Mouse (Mus musculus) forebrain, postnatal 0 days (tissue): ENCODE results near the gene Rtp4. TPM values are rescaled to one million over a fixed set of nuclear protein-coding genes. Genes with fewer than 3 reads are reported as not detected.
A peak's percentile ranks its signal among the peaks of the same experiment; 100 is the strongest.

Experiments used
- ATAC-seq: fragments of 200-750 bp; cut with Nextera tagmentation; 2 replicates; pipeline ENCODE4 v1.8.0; 2017; ENCODE audit warnings: mild to moderate bottlenecking, moderate library complexity
- DNase-seq: peaks from one replicate; pipeline ENCODE4 v3.0.0-alpha.2; 2015
- H3K27ac ChIP-seq: fragments of 300-500 bp; sonication (generic); 2 replicates; pipeline ENCODE4 v1.5.1; 2014; ENCODE audit warnings: low read depth, mild to moderate bottlenecking, antibody characterized with exemption, low read length, moderate library complexity, mixed read lengths
- H3K27me3 ChIP-seq: fragments of 300-500 bp; sonication (generic); 2 replicates; pipeline ENCODE4 v1.6.1; 2014; ENCODE audit warnings: mild to moderate bottlenecking, low read length, mixed read lengths; ENCODE audit not compliant: insufficient read depth
- H3K36me3 ChIP-seq: fragments of 300-500 bp; sonication (generic); 2 replicates; pipeline ENCODE4 v1.6.1; 2014; ENCODE audit warnings: mild to moderate bottlenecking, moderate library complexity; ENCODE audit not compliant: insufficient read depth
- H3K4me1 ChIP-seq: fragments of 300-500 bp; sonication (generic); 2 replicates; pipeline ENCODE4 v1.6.1; 2014; ENCODE audit warnings: antibody characterized with exemption; ENCODE audit not compliant: insufficient read depth
- H3K4me2 ChIP-seq: fragments of 300-500 bp; sonication (generic); 2 replicates; pipeline ENCODE4 v1.6.1; 2014; ENCODE audit warnings: low read depth, mild to moderate bottlenecking, moderate library complexity
- H3K4me3 ChIP-seq: fragments of 300-500 bp; sonication (generic); 2 replicates; pipeline ENCODE4 v1.5.1; 2014; ENCODE audit warnings: low read depth, low read length, mixed read lengths
- H3K9ac ChIP-seq: fragments of 300-500 bp; sonication (generic); 2 replicates; pipeline ENCODE4 v1.6.1; 2014; ENCODE audit warnings: mild to moderate bottlenecking
- H3K9me3 ChIP-seq: fragments of 300-500 bp; sonication (generic); 2 replicates; pipeline ENCODE4 v1.6.1; 2016; ENCODE audit warnings: low read length
- CTCF ChIP-seq: sonication (generic); IDR thresholded peaks from 2 replicates; pipeline ENCODE4 v1.5.1; 2016; ENCODE audit warnings: antibody characterized with exemption, control low read depth, low read depth
- WGBS: fragments of 180-500 bp; shearing (Covaris S2); extraction: QIAGEN DNeasy Blood & Tissue Kit; methylation state at CpG from one replicate; pipeline ENCODE4 v1.1.7; 2014; 5-methylcytosine and 5-hydroxymethylcytosine counted together
- polyA plus RNA-seq: library from polyadenylated mRNA; unstranded; fragments of >200 nt; fragmentation: Nextera tagmentation; extraction: Ambion mirVana; gene quantifications from 2 replicates; pipeline ENCODE4 v1.2.1, GENCODE M21; 2015
- total RNA-seq: library from RNA; depleted of rRNA; stranded (reverse); fragments of >200 nt; gene quantifications from 2 replicates; pipeline ENCODE4 v1.2.3, GENCODE M21; 2014

The Rtp4 gene
- total and polyA plus RNA-seq, 2 experiments from 2014 or later: 7.4 to 7.7 TPM

GRCm38 (mm10) chr16:23606651-23607050 is 86.6 kb downstream of the Rtp4 start:
- H3K4me1 ChIP-seq: no peaks in the 10 kb centered on the region
- TF ChIP-seq CTCF: no peak
- no peaks in the 10 kb centered on the region for H3K27me3 ChIP-seq
- no peak overlapping the region for H3K27ac ChIP-seq
- H3K9me3 ChIP-seq: 0 out of 2 replicates have a peak, but pooled peaks cover 3% of the 10 kb centered on the region
- WGBS: 91% methylated on average over 7 of the region's 7 CpGs
- no peaks in the 10 kb centered on the region for H3K36me3 ChIP-seq
- no peak overlapping the region for H3K4me2 ChIP-seq
- DNase-seq (no peak), ATAC-seq (no peak)
- H3K4me3 ChIP-seq: no peak overlapping the region
- no peak overlapping the region for H3K9ac ChIP-seq

GRCm38 (mm10) chr16:23607911-23608410 is 87.9 kb downstream of the Rtp4 start:
- Histone ChIP-seq H3K4me3 (no peak overlapping the region), H3K27ac (no peak overlapping the region), H3K27me3 (no peaks in the 10 kb centered on the region), H3K9ac (no peak overlapping the region), H3K36me3 (no peaks in the 10 kb centered on the region), H3K4me2 (no peak overlapping the region), H3K9me3 (0 out of 2 replicates have a peak, but pooled peaks cover 3% of the 10 kb centered on the region), H3K4me1 (no peaks in the 10 kb centered on the region)
- DNase-seq (no peak), ATAC-seq (no peak)
- 54% methylated on average over 1 of the region's 1 CpGs for WGBS
- TF ChIP-seq CTCF: no peak

DNA sequence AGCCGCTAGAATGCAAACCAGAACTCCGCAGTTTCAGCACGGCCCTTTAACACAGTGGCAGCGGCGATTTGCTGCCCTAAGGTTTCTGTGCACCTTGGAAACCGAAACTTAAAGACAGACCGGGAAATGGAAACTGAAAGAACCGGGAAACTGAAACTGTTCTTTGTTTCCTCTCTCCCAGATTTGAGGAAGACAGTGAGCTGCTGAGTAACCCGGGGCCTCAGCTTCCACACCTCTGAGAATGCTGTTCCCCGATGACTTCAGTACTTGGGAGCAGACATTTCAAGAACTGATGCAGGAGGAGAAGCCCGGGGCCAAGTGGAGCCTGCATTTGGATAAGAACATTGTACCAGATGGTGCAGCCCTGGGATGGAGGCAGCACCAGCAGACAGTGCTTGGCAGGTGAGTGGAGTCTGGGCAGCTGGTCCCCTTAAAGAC is 89.7 kb downstream of the Rtp4 start:
- ATAC-seq: peak; percentile 66
- peak overlapping the region; percentile 19; the same call in 1 of the 2 replicates for H3K4me3 ChIP-seq
- H3K9me3 ChIP-seq: no peaks in the 10 kb centered on the region
- peak; percentile 54 for DNase-seq
- peak overlapping the region; percentile 36 for H3K4me2 ChIP-seq
- 27% methylated on average over 11 of the region's 11 CpGs for WGBS
- no peaks in the 10 kb centered on the region for H3K27me3 ChIP-seq
- peak overlapping the region; percentile 14; the same call in 1 of the 2 replicates for H3K9ac ChIP-seq
- no peaks in the 10 kb centered on the region for H3K36me3 ChIP-seq
- H3K27ac ChIP-seq: no peak overlapping the region
- TF ChIP-seq CTCF: no peak
- no peaks in the 10 kb centered on the region for H3K4me1 ChIP-seq

GRCm38 (mm10) chr16:23624205-23624604 is 104.1 kb downstream of the Rtp4 start:
- Histone ChIP-seq H3K4me2 (no peak overlapping the region), H3K9me3 (no peaks in the 10 kb centered on the region), H3K9ac (no peak overlapping the region), H3K27ac (no peak overlapping the region), H3K27me3 (no peaks in the 10 kb centered on the region), H3K4me3 (no peak overlapping the region), H3K4me1 (no peaks in the 10 kb centered on the region), H3K36me3 (no peaks in the 10 kb centered on the region)
- no peak for TF ChIP-seq CTCF
- ATAC-seq (peak; percentile 59), DNase-seq (peak; percentile 31)
- 24% methylated on average over 4 of the region's 4 CpGs for WGBS

DNA sequence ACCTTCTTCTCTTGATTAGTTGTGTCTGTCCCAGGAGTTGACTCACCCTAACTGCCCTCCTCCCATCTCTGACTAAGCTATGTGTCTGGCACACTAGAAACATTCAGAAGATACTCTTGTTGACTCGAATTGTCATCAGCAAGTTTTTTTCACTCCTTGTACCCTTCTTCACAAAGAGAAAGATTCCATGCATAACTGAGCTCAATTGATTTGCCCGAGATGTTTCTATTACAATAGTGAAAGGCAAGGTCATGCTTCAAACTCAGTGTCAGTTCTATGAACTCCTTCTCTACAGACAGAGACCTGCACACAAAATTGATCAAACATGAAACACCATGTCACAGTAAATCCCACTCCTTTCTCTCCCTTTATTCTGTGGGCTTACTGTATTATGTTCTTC is 111.4 kb downstream of the Rtp4 start:
- H3K36me3 ChIP-seq: no peaks in the 10 kb centered on the region
- ATAC-seq (no peak), DNase-seq (no peak)
- TF ChIP-seq CTCF: no peak
- WGBS: 73% methylated on average over 2 of the region's 2 CpGs
- H3K9ac ChIP-seq: no peak overlapping the region
- H3K4me1 ChIP-seq: no peaks in the 10 kb centered on the region
- no peak overlapping the region for H3K27ac ChIP-seq
- H3K4me2 ChIP-seq: no peak overlapping the region
- H3K4me3 ChIP-seq: no peak overlapping the region
- H3K27me3 ChIP-seq: no peaks in the 10 kb centered on the region
- H3K9me3 ChIP-seq: no peaks in the 10 kb centered on the region

GRCm38 (mm10) chr16:23632681-23633080 is 112.6 kb downstream of the Rtp4 start:
- Histone ChIP-seq H3K36me3 (no peaks in the 10 kb centered on the region), H3K4me1 (no peaks in the 10 kb centered on the region), H3K9me3 (no peaks in the 10 kb centered on the region), H3K9ac (no peak overlapping the region), H3K27ac (no peak overlapping the region), H3K4me3 (no peak overlapping the region), H3K27me3 (no peaks in the 10 kb centered on the region), H3K4me2 (no peak overlapping the region)
- WGBS: 72% methylated on average over 2 of the region's 2 CpGs
- peak; percentile 36 for TF ChIP-seq CTCF
- DNase-seq (no peak), ATAC-seq (no peak)

DNA sequence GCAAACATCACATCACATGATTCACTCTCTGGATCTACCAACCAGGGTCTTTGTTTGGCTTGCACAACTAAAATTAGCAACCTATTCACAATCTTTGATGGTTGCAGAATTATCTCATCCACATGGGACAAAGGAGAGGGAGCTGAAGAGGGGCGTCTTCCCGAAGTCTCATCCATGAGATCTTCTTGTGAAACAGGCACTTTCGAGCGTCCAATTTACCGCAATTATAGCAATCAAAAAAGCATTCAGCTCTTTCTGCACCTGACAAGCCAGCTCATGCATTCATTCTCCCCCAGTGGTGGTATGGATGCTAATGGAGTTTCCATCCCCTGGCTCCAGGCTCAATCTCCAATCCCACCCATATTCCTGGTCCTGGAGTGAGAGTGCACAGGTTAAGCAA is 132.9 kb downstream of the Rtp4 start:
- DNase-seq (peak; percentile 25), ATAC-seq (peak; percentile 81)
- H3K9me3 ChIP-seq: no peaks in the 10 kb centered on the region
- H3K4me2 ChIP-seq: no peak overlapping the region
- TF ChIP-seq CTCF: no peak
- no peaks in the 10 kb centered on the region for H3K36me3 ChIP-seq
- H3K27me3 ChIP-seq: no peaks in the 10 kb centered on the region
- H3K27ac ChIP-seq: peak overlapping the region; percentile 54; the same call in 1 of the 2 replicates
- no peak overlapping the region for H3K9ac ChIP-seq
- no peaks in the 10 kb centered on the region for H3K4me1 ChIP-seq
- no peak overlapping the region for H3K4me3 ChIP-seq
- 51% methylated on average over 5 of the region's 5 CpGs for WGBS

- no peaks in the 10 kb centered on the region for H3K4me1 ChIP-seq
- H3K4me3 ChIP-seq: no peak overlapping the region
- H3K27ac ChIP-seq: peak overlapping the region; percentile 54; the same call in 1 of the 2 replicates
- H3K9me3 ChIP-seq: no peaks in the 10 kb centered on the region
- H3K27me3 ChIP-seq: no peaks in the 10 kb centered on the region
- ATAC-seq (peak; percentile 77), DNase-seq (no peak)
- TF ChIP-seq CTCF: no peak
- WGBS: 57% methylated on average over 4 of the region's 4 CpGs
- H3K9ac ChIP-seq: no peak overlapping the region
- H3K4me2 ChIP-seq: no peak overlapping the region
- H3K36me3 ChIP-seq: no peaks in the 10 kb centered on the region
Observed at GRCm38 (mm10) chr16:23653479-23653878, 133.4 kb downstream of the Rtp4 start.
